Mouse (Mus musculus) right cerebral cortex, adult 2 months (tissue): ENCODE data around the gene Olfr1135.

Source experiments
- DNase-seq, 2 experiments: peaks; one replicate each; pipeline ENCODE4 v3.0.0; 2021 to 2022; ENCODE audit warnings: low spot score in 2 of 2

The Olfr1135 gene

GRCm38 (mm10) chr2:87673564-87673963 lies at the start of gene Olfr1135:
Gene Olfr1135, minus strand, starts transcription at chr2:87673664.
- DNase-seq, result no peak

- no peak for DNase-seq
These were observed 39.6 kb upstream of the Olfr1135 start, which contains the start of gene Olfr1137 for GRCm38 (mm10) chr2:87713079-87713478. Gene Olfr1137, minus strand, starts transcription at chr2:87713179.

- no peak for DNase-seq
These were observed 20.4 kb upstream of the Olfr1135 start, which contains the start of gene Olfr1136 for GRCm38 (mm10) chr2:87693847-87694246. Gene Olfr1136, minus strand, starts transcription at chr2:87693947.

- DNase-seq, result no peak
These were observed 15.1 kb downstream of the Olfr1135 start, which contains the start of gene Olfr1134 for GRCm38 (mm10) chr2:87658360-87658759. Gene Olfr1134, minus strand, starts transcription at chr2:87658460.

GRCm38 (mm10) chr2:87647274-87647673 lies 26.2 kb downstream of the Olfr1135 start, which contains the start of gene Olfr1133:
Gene Olfr1133, minus strand, starts transcription at chr2:87647374.
- no peak for DNase-seq

GRCm38 (mm10) chr2:87642441-87642840 lies 31.0 kb downstream of the Olfr1135 start:
- DNase-seq, result no peak

GRCm38 (mm10) chr2:87637435-87637834 lies 36.0 kb downstream of the Olfr1135 start, which contains the start of gene Olfr1132:
Gene Olfr1132, minus strand, starts transcription at chr2:87637535.
- DNase-seq, result no peak

GRCm38 (mm10) chr2:87626804-87627203 lies 46.7 kb downstream of the Olfr1135 start, which contains the start of gene Olfr1131:
Gene Olfr1131, plus strand, starts transcription at chr2:87627104.
- DNase-seq, result no peak
